Mouse (Mus musculus): ENCODE measurements around the gene Hist1h1b.
"Not testable (repeated sequence)": the region's sequence is repeated elsewhere in the genome, so short reads cannot be mapped to it uniquely, and the experiment has no call there.

The Hist1h1b gene

GRCm38 (mm10) chr13:21753051-21753523 lies 27.3 kb downstream of the Hist1h1b start:
- DNase-seq (ENCODE audit: low read depth, low spot score) = no peak
- no peaks in the 10 kb centered on the region for H3K36me3 ChIP-seq (ENCODE audit: control insufficient read depth, insufficient read depth, low read length, poor library complexity, severe bottlenecking)
- no peaks in the 10 kb centered on the region for H3K27me3 ChIP-seq (ENCODE audit: control insufficient read depth, insufficient read depth, low read length, poor library complexity, severe bottlenecking)

- DNase-seq (ENCODE audit: low read depth, low spot score) = no peak
- no peaks in the 10 kb centered on the region for H3K36me3 ChIP-seq (ENCODE audit: control insufficient read depth, insufficient read depth, low read length, poor library complexity, severe bottlenecking)
- no peaks in the 10 kb centered on the region for H3K27me3 ChIP-seq (ENCODE audit: control insufficient read depth, insufficient read depth, low read length, poor library complexity, severe bottlenecking)
These were observed 28.1 kb downstream of the Hist1h1b start for GRCm38 (mm10) chr13:21752356-21752755.

GRCm38 (mm10) chr13:21751827-21752226 lies 28.6 kb downstream of the Hist1h1b start:
- no peaks in the 10 kb centered on the region for H3K36me3 ChIP-seq (ENCODE audit: control insufficient read depth, insufficient read depth, low read length, poor library complexity, severe bottlenecking)
- no peak for DNase-seq (ENCODE audit: low read depth, low spot score)
- H3K27me3 ChIP-seq (ENCODE audit: control insufficient read depth, insufficient read depth, low read length, poor library complexity, severe bottlenecking) = no peaks in the 10 kb centered on the region

- Histone ChIP-seq H3K27me3 (ENCODE audit: control insufficient read depth, insufficient read depth, low read length, poor library complexity, severe bottlenecking) (no peaks in the 10 kb centered on the region), H3K36me3 (ENCODE audit: control insufficient read depth, insufficient read depth, low read length, poor library complexity, severe bottlenecking) (no peaks in the 10 kb centered on the region)
- DNase-seq (ENCODE audit: low read depth, low spot score) = no peak
These were observed 29.0 kb downstream of the Hist1h1b start for GRCm38 (mm10) chr13:21751417-21751816.

- DNase-seq (ENCODE audit: low read depth, low spot score) = peak; percentile 82
- H3K27me3 ChIP-seq (ENCODE audit: control insufficient read depth, insufficient read depth, low read length, poor library complexity, severe bottlenecking); H3K36me3 ChIP-seq (ENCODE audit: control insufficient read depth, insufficient read depth, low read length, poor library complexity, severe bottlenecking): not testable (repeated sequence)
These were observed 30.0 kb downstream of the Hist1h1b start, which contains the start of gene Hist1h4k for GRCm38 (mm10) chr13:21750159-21751017. TSS of gene Hist1h4k (minus strand) at chr13:21750505.

GRCm38 (mm10) chr13:21749387-21750158 lies 30.9 kb downstream of the Hist1h1b start:
- H3K27me3 ChIP-seq (ENCODE audit: control insufficient read depth, insufficient read depth, low read length, poor library complexity, severe bottlenecking) = no peaks in the 10 kb centered on the region
- DNase-seq (ENCODE audit: low read depth, low spot score) = peak; percentile 47
- H3K36me3 ChIP-seq (ENCODE audit: control insufficient read depth, insufficient read depth, low read length, poor library complexity, severe bottlenecking) = no peaks in the 10 kb centered on the region

GRCm38 (mm10) chr13:21745006-21745405 lies 35.4 kb downstream of the Hist1h1b start:
- H3K27me3 ChIP-seq (ENCODE audit: control insufficient read depth, insufficient read depth, low read length, poor library complexity, severe bottlenecking) = no peaks in the 10 kb centered on the region
- no peak for DNase-seq (ENCODE audit: low read depth, low spot score)
- H3K36me3 ChIP-seq (ENCODE audit: control insufficient read depth, insufficient read depth, low read length, poor library complexity, severe bottlenecking) = no peaks in the 10 kb centered on the region

- peak; percentile 82 for DNase-seq (ENCODE audit: low read depth, low spot score)
- not testable (repeated sequence) for H3K27me3 ChIP-seq (ENCODE audit: control insufficient read depth, insufficient read depth, low read length, poor library complexity, severe bottlenecking); H3K36me3 ChIP-seq (ENCODE audit: control insufficient read depth, insufficient read depth, low read length, poor library complexity, severe bottlenecking)
These were observed 45.3 kb downstream of the Hist1h1b start, which contains the start of gene Hist1h4j for GRCm38 (mm10) chr13:21734906-21735767. TSS of gene Hist1h4j (plus strand) at chr13:21735064.

GRCm38 (mm10) chr13:21734010-21734905 lies 46.2 kb downstream of the Hist1h1b start:
- H3K27me3 ChIP-seq (ENCODE audit: control insufficient read depth, insufficient read depth, low read length, poor library complexity, severe bottlenecking) = no peaks in the 10 kb centered on the region
- peak; percentile 91 for DNase-seq (ENCODE audit: low read depth, low spot score)
- no peaks in the 10 kb centered on the region for H3K36me3 ChIP-seq (ENCODE audit: control insufficient read depth, insufficient read depth, low read length, poor library complexity, severe bottlenecking)

GRCm38 (mm10) chr13:21733466-21733865 lies 47.0 kb downstream of the Hist1h1b start:
- DNase-seq (ENCODE audit: low read depth, low spot score) = no peak
- Histone ChIP-seq H3K27me3 (ENCODE audit: control insufficient read depth, insufficient read depth, low read length, poor library complexity, severe bottlenecking) (no peaks in the 10 kb centered on the region), H3K36me3 (ENCODE audit: control insufficient read depth, insufficient read depth, low read length, poor library complexity, severe bottlenecking) (no peaks in the 10 kb centered on the region)

Data from splenic B cell, adult 2 months (primary cell).